Mouse (Mus musculus) intestine, postnatal 0 days (tissue): Measurements from ENCODE around the gene Tpgs1. TPM values are rescaled to one million over a fixed set of nuclear protein-coding genes. Genes with fewer than 3 reads are reported as not detected.

ENCODE experiments used
- ATAC-seq: fragments of 200-750 bp; cut with Nextera tagmentation; 2 replicates; pipeline ENCODE4 v1.8.0; 2017; ENCODE audit warnings: mild to moderate bottlenecking, moderate TSS enrichment, moderate library complexity
- H3K27ac ChIP-seq: fragments of 300-500 bp; sonication (generic); 2 replicates; pipeline ENCODE4 v1.5.1; 2014; ENCODE audit warnings: mild to moderate bottlenecking, low read depth, low read length, moderate library complexity
- H3K27me3 ChIP-seq: fragments of 300-500 bp; sonication (generic); replicated peaks from 2 replicates; pipeline ENCODE4 v1.6.1; 2014; ENCODE audit warnings: low read length, mixed read lengths; ENCODE audit not compliant: control insufficient read depth, insufficient read depth
- H3K36me3 ChIP-seq: fragments of 300-500 bp; sonication (generic); 2 replicates; pipeline ENCODE4 v1.6.1; 2014; ENCODE audit warnings: mild to moderate bottlenecking, moderate library complexity; ENCODE audit not compliant: control insufficient read depth, insufficient read depth
- H3K4me1 ChIP-seq: fragments of 300-500 bp; sonication (generic); replicated peaks from 2 replicates; pipeline ENCODE4 v1.6.1; 2014; ENCODE audit warnings: antibody characterized with exemption, low read length, mixed read lengths; ENCODE audit not compliant: control insufficient read depth, insufficient read depth
- H3K4me2 ChIP-seq: fragments of 300-500 bp; sonication (generic); replicated peaks from 2 replicates; pipeline ENCODE4 v1.6.1; 2014; ENCODE audit warnings: low read depth, mild to moderate bottlenecking, moderate library complexity
- H3K4me3 ChIP-seq: fragments of 300-500 bp; sonication (generic); 2 replicates; pipeline ENCODE4 v1.5.1; 2014; ENCODE audit warnings: low read depth, low read length
- H3K9ac ChIP-seq: fragments of 300-500 bp; sonication (generic); 2 replicates; pipeline ENCODE4 v1.6.1; 2014; ENCODE audit warnings: mild to moderate bottlenecking, low read depth, low read length
- H3K9me3 ChIP-seq: fragments of 300-500 bp; sonication (generic); 2 replicates; pipeline ENCODE4 v1.6.1; 2016; ENCODE audit warnings: mixed run types; ENCODE audit not compliant: control insufficient read depth
- CTCF ChIP-seq: sonication (generic); IDR thresholded peaks from 2 replicates; pipeline ENCODE4 v1.5.1; 2016; ENCODE audit warnings: low read depth, mild to moderate bottlenecking, control low read depth, antibody characterized with exemption, moderate library complexity
- WGBS: fragments of 180-500 bp; shearing (Covaris S2); extraction: QIAGEN DNeasy Blood & Tissue Kit; methylation state at CpG from one replicate; pipeline ENCODE4 v1.1.7; 2014; 5-methylcytosine and 5-hydroxymethylcytosine counted together
- polyA plus RNA-seq: library from polyadenylated mRNA; unstranded; fragments of >200 nt; fragmentation: Nextera tagmentation; extraction: Ambion mirVana; gene quantifications from 2 replicates; pipeline ENCODE4 v1.2.1, GENCODE M21; 2015

Gene Tpgs1
- polyA plus RNA-seq, result 47.6 and 48.5 TPM in 2 replicates

DNA sequence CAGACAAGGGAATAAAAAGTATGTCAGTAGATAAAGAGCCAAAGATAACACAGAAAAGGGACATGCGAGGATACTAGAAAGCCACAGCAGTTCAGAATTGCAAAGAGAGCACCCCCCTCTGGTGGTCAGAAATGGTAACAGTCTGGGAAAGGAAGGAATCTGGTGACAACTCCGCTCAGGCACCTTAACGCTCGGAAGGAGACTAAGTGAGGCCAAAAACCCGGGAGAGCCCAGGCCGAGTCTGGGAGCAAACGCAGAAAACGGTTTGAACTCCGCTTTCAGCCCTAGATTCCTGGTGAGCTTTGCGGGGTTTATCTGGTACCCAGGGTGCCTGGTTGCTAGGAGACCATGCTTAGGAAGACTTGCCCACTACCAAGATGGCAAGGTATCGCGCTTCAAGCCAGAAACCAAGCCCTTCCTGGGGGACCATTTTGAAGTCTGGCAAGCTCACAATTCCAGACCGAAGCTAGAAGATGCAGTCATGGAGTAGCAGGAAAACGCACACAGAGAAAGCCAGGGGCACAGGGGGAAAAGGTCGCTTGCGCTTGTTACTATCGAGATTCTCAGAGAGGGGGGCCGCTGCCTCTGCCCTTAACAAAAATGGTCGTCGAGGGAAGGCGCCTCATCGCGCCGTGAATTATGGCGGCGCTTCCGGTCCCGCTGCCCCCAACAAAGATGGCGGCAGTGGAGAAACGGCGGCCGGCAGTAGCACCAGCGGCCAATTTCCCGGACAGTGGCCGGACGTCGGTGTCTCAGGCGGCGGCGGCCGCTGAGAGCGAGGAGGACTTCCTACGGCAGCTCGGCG, at the start of gene Tpgs1:
Gene Tpgs1, plus strand, starts transcription at position 599 of the 805 bp plus-strand sequence.
- under 1% methylated on average over 45 of the region's 45 CpGs for WGBS
- Histone ChIP-seq H3K4me1 (peaks cover 7% of the 10 kb centered on the region; the same call in 1 of the 2 replicates), H3K36me3 (no peaks in the 10 kb centered on the region), H3K9me3 (no peaks in the 10 kb centered on the region), H3K9ac (peak within 1 kb of the TSS; percentile 59), H3K27me3 (no peaks in the 10 kb centered on the region), H3K4me2 (peak within 1 kb of the TSS; percentile 77), H3K27ac (peak within 1 kb of the TSS; percentile 87), H3K4me3 (peak within 1 kb of the TSS; percentile 98)
- ATAC-seq, result peak; percentile 80
- TF ChIP-seq CTCF, result peak; percentile 93

DNA sequence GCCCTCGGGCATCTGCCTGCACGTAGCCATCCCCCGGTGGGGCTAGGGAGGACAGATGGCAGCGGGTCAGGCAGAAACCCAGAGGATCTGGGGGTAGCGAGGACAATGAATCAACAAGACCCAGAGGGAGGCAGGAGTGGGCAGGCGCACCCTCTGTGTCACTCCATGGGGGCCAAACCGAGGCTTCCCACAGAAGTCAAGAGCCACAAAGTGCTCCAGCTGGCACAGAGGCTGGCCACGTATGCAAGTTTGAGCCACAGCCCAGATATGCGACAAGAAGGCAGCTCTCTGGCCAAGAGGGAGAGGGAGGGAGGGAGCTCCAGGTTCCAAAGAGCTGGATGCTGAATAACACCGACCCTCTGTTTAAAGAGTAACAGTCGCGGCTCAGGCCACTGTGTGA, 45.2 kb upstream of the Tpgs1 start:
- no peak for ATAC-seq
- TF ChIP-seq CTCF, result no peak
- H3K4me1 ChIP-seq, result no peaks in the 10 kb centered on the region
- H3K4me2 ChIP-seq, result no peak overlapping the region
- no peak overlapping the region for H3K9ac ChIP-seq
- H3K27me3 ChIP-seq, result no peaks in the 10 kb centered on the region
- no peak overlapping the region for H3K4me3 ChIP-seq
- WGBS, result 75% methylated on average over 12 of the region's 12 CpGs
- H3K36me3 ChIP-seq, result no peaks in the 10 kb centered on the region
- no peak overlapping the region for H3K27ac ChIP-seq
- no peaks in the 10 kb centered on the region for H3K9me3 ChIP-seq

DNA sequence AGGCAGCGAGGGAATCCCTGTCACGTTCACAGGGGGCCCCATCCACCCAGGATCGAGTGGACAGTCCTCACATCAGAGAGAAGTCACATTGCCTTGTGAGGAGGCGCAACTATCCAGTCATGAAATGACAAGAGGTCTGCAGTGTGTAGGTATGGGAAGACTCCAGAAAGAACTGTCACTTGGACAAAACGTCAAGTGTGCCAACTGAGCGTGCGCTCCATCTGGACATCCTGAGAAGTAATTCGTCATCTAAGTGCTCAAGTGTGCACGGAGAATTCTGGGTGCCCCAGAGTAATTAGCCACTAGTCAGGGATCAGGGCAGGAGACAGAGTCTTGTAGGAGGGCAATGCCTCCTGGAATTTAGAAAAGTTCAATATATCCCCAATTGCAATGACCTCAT, 43.8 kb upstream of the Tpgs1 start:
- Histone ChIP-seq H3K9me3 (no peaks in the 10 kb centered on the region), H3K4me1 (no peaks in the 10 kb centered on the region), H3K27ac (no peak overlapping the region), H3K36me3 (no peaks in the 10 kb centered on the region), H3K4me3 (no peak overlapping the region), H3K27me3 (no peaks in the 10 kb centered on the region), H3K4me2 (no peak overlapping the region), H3K9ac (no peak overlapping the region)
- ATAC-seq, result no peak
- 74% methylated on average over 9 of the region's 9 CpGs for WGBS
- TF ChIP-seq CTCF, result no peak

DNA sequence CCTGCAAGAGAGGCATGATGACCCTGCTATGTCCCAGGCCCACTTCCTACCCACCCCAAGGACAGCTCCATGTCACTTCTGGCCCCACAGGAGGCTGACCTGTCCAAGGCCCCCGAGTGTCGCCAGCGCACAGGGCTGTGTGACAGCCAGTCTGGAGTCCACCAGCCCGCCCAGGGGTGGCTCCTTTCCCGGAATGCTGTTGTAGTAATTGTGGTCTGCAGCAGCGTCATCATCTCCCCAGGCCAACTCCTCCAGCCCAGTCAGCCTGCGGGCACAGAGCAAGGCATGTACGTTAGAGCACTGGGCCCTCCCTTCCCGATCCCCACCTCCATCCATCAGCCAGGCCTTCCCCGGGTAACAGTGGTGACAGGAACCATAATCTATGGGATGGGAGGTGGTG, 43.0 kb upstream of the Tpgs1 start:
- H3K27me3 ChIP-seq, result no peaks in the 10 kb centered on the region
- H3K4me3 ChIP-seq, result no peak overlapping the region
- no peak overlapping the region for H3K27ac ChIP-seq
- WGBS, result 83% methylated on average over 10 of the region's 10 CpGs
- H3K36me3 ChIP-seq, result no peaks in the 10 kb centered on the region
- TF ChIP-seq CTCF, result no peak
- H3K9me3 ChIP-seq, result no peaks in the 10 kb centered on the region
- ATAC-seq, result no peak
- no peak overlapping the region for H3K4me2 ChIP-seq
- H3K4me1 ChIP-seq, result no peaks in the 10 kb centered on the region
- no peak overlapping the region for H3K9ac ChIP-seq

DNA sequence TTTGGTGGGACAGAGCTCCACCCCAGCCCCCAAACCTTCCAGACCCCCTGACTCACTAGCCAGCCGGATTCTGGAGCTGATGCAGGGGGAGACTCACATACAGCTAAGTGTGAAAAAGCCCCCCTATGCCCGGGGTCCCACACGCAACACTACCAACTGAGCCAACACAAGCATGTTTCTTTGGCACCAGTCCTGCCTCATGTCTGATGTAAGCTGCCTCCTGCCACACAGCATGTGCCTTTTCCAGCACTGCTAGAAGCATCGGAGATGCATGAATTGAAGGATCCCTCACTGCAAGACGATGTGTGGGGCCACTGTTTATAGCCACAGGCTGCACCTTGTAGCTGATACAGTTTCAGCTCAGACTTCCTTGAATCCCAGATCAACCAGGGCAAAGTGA, 40.8 kb upstream of the Tpgs1 start:
- Histone ChIP-seq H3K27ac (no peak overlapping the region), H3K9ac (no peak overlapping the region), H3K4me3 (no peak overlapping the region), H3K9me3 (no peaks in the 10 kb centered on the region), H3K36me3 (no peaks in the 10 kb centered on the region), H3K4me2 (no peak overlapping the region), H3K4me1 (no peaks in the 10 kb centered on the region), H3K27me3 (no peaks in the 10 kb centered on the region)
- 84% methylated on average over 5 of the region's 5 CpGs for WGBS
- no peak for ATAC-seq
- no peak for TF ChIP-seq CTCF

DNA sequence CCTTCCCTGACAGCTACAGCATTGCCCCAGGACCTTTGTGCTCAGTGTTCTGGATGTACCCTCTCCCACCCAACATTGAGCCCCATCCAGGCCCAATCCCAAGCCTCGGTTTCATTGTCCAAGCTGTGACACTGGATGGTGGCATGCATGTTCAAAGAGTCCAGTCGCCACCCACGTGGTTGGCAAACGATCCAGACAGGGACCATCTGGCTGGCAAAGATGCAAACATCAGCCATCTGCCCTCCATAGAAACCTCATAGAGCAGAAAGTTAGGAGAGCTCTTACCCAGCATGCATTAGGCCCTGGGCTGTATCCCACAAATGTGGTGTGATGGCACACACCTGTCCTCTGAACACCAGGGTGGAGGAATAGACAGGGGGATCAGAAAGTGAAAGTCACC, 37.7 kb upstream of the Tpgs1 start:
- WGBS, result 69% methylated on average over 4 of the region's 4 CpGs
- Histone ChIP-seq H3K9ac (no peak overlapping the region), H3K27ac (no peak overlapping the region), H3K9me3 (no peaks in the 10 kb centered on the region), H3K4me2 (no peak overlapping the region), H3K4me1 (no peaks in the 10 kb centered on the region), H3K27me3 (peaks cover 2% of the 10 kb centered on the region), H3K36me3 (no peaks in the 10 kb centered on the region), H3K4me3 (no peak overlapping the region)
- no peak for TF ChIP-seq CTCF
- ATAC-seq, result no peak
